Mouse (Mus musculus) MEL (cell line): ENCODE measurements at regions not wholly inside any gene's neighbourhood (a gene's known extent, or its start where the extent isn't known, plus 50 kb on each side); places are given as distances from the start of the nearest gene placed in this dataset.

Source experiments
- CTCF ChIP-seq, 3 experiments: IDR thresholded peaks in 2 of 3; conservative IDR thresholded peaks in 1 of 3; 2 replicates each; pipeline ENCODE4 v1.5.1; 2011 to 2012; ENCODE audit warnings: low read length in 3 of 3, low read depth in 2 of 3, mild to moderate bottlenecking in 2 of 3, improper control_type of control experiment in 1 of 3, inconsistent platforms in 1 of 3, mixed read lengths in 1 of 3, moderate library complexity in 1 of 3; ENCODE audit not compliant: control insufficient read depth in 1 of 3, insufficient read depth in 1 of 3, poor library complexity in 1 of 3, severe bottlenecking in 1 of 3
- GABPA ChIP-seq: IDR thresholded peaks from 2 replicates; pipeline ENCODE4 v1.6.1; 2012; ENCODE audit warnings: low read depth, mild to moderate bottlenecking, inconsistent platforms, low read length, improper control_type of control experiment, moderate library complexity
- KAT2A ChIP-seq: conservative IDR thresholded peaks from 2 replicates; pipeline ENCODE4 v1.6.1; 2012; ENCODE audit warnings: low read depth, low read length, improper control_type of control experiment, inconsistent platforms
- MYB ChIP-seq: IDR thresholded peaks from 2 replicates; pipeline ENCODE4 v1.6.1; 2011; ENCODE audit warnings: mild to moderate bottlenecking, low read depth, low read length, improper control_type of control experiment
- POLR2A ChIP-seq, 2 experiments: IDR thresholded peaks; 2 replicates each; pipeline ENCODE4 v1.6.1; 2011 to 2012; ENCODE audit warnings: low read length in 2 of 2, mild to moderate bottlenecking in 2 of 2, control low read depth in 1 of 2, improper control_type of control experiment in 1 of 2, low read depth in 1 of 2, moderate library complexity in 1 of 2; ENCODE audit not compliant: control insufficient read depth in 1 of 2, insufficient read depth in 1 of 2, poor library complexity in 1 of 2
- POLR2AphosphoS2 ChIP-seq: IDR thresholded peaks from 2 replicates; pipeline ENCODE4 v1.6.1; 2011; ENCODE audit warnings: low read length, improper control_type of control experiment
- RAD21 ChIP-seq: IDR thresholded peaks from 2 replicates; pipeline ENCODE4 v1.6.1; 2011; ENCODE audit warnings: mild to moderate bottlenecking, low read depth, low read length, improper control_type of control experiment
- USF1 ChIP-seq: IDR thresholded peaks from 2 replicates; pipeline ENCODE4 v1.6.1; 2014; ENCODE audit warnings: low read depth, mild to moderate bottlenecking, inconsistent platforms, low read length, improper control_type of control experiment, moderate library complexity

GRCm38 (mm10) chr9:74758025-74758424, 103.7 kb upstream of the Onecut1 start:
- TF ChIP-seq CTCF (IDR thresholded peaks at IDR 0.05 in 2 of 3, conservative IDR thresholded peaks at IDR 0.05 in 1 of 3; ENCODE audit: control insufficient read depth in 1 of 3, insufficient read depth in 1 of 3, low read depth in 2 of 3, low read length in 3 of 3, poor library complexity in 1 of 3, severe bottlenecking in 1 of 3) (peak; percentile 16 to 47 (median 19); a peak in 5 of 6 replicates), KAT2A (no peak), POLR2AphosphoS2 (no peak), GABPA (no peak), RAD21 (peak; percentile 19), POLR2A (IDR thresholded peaks at IDR 0.05; ENCODE audit: control insufficient read depth in 1 of 2, insufficient read depth in 1 of 2, low read depth in 1 of 2, low read length in 2 of 2, poor library complexity in 1 of 2) (no peak), USF1 (no peak), MYB (peak; percentile 54)
